Mouse (Mus musculus): ENCODE measurements around the gene Gm16253.

DNA sequence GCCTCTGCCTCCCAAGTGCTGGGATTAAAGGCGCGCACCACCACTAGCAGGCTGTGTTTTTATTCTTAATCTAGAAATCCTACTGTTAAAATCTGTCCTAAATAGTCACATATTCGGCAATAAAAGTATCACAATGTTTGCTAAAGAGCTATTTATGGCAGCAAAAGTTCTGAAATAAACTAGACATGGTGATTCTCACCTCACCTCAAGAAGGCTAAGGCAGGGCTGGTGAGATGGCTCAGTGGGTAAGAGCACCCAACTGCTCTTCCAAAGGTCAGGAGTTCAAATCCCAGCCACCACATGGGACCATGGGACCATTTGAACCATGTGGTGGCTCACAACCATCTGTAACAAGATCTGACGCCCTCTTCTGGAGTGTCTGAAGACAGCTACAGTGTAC is 13.9 kb downstream of the Gm16253 start:
- TF ChIP-seq CTCF (IDR thresholded peaks at IDR 0.05; ENCODE audit: borderline replicate concordance, extremely low read depth, insufficient read depth, insufficient read length) = no peak
- TF ChIP-seq POLR2A (IDR thresholded peaks at IDR 0.05; ENCODE audit: borderline replicate concordance, extremely low read depth, insufficient read depth, insufficient read length, poor library complexity, severe bottlenecking) = no peak

All from brain, embryonic 14.5 days (tissue).